Mouse (Mus musculus) hindlimb bud, embryonic 11.5 days (tissue): ENCODE data around the gene Tes.

Experiments
- DNase-seq: peaks from one replicate; pipeline ENCODE4 v3.0.0-alpha.2; 2012; ENCODE audit warnings: low read depth, low spot score; ENCODE audit errors: extremely low spot score

Gene Tes

GRCm38 (mm10) chr6:17151071-17151715 lies 86.2 kb downstream of the Tes start:
- no peak for DNase-seq

GRCm38 (mm10) chr6:17152551-17152950 lies 87.6 kb downstream of the Tes start:
- peak; percentile 10 for DNase-seq
